Mouse (Mus musculus) induced T-regulatory cell, adult 2 months (primary cell): Measurements from ENCODE around the gene Map2k6.

ENCODE experiments used
- DNase-seq: peaks from one replicate; pipeline ENCODE4 v3.0.0-alpha.2; 2012; ENCODE audit warnings: low read depth

Map2k6 gene

GRCm38 (mm10) chr11:110484426-110484825 is 85.5 kb downstream of the Map2k6 start:
- no peak for DNase-seq

- no peak for DNase-seq
Measured at GRCm38 (mm10) chr11:110485081-110485480, 86.2 kb downstream of the Map2k6 start.

- no peak for DNase-seq
Measured at GRCm38 (mm10) chr11:110487796-110488195, 88.9 kb downstream of the Map2k6 start.

GRCm38 (mm10) chr11:110488301-110488700 is 89.4 kb downstream of the Map2k6 start:
- no peak for DNase-seq

GRCm38 (mm10) chr11:110495323-110496060 is 96.6 kb downstream of the Map2k6 start:
- DNase-seq: no peak

GRCm38 (mm10) chr11:110496061-110496446 is 97.1 kb downstream of the Map2k6 start:
- peak; percentile 62 for DNase-seq

GRCm38 (mm10) chr11:110497743-110498142 is 98.8 kb downstream of the Map2k6 start:
- no peak for DNase-seq

- peak; percentile 67 for DNase-seq
Measured at GRCm38 (mm10) chr11:110498651-110499213, 99.8 kb downstream of the Map2k6 start.

- no peak for DNase-seq
Measured at GRCm38 (mm10) chr11:110502937-110503670, 104.2 kb downstream of the Map2k6 start.

- DNase-seq: no peak
Measured at GRCm38 (mm10) chr11:110511466-110511865, 112.5 kb downstream of the Map2k6 start.

GRCm38 (mm10) chr11:110518648-110519047 is 119.7 kb downstream of the Map2k6 start:
- no peak for DNase-seq

GRCm38 (mm10) chr11:110522906-110523305 is 124.0 kb downstream of the Map2k6 start:
- no peak for DNase-seq

GRCm38 (mm10) chr11:110526156-110526555 is 127.2 kb downstream of the Map2k6 start:
- DNase-seq: no peak

GRCm38 (mm10) chr11:110531087-110531486 is 132.2 kb downstream of the Map2k6 start:
- no peak for DNase-seq

GRCm38 (mm10) chr11:110534856-110535255 is 135.9 kb downstream of the Map2k6 start:
- no peak for DNase-seq

- DNase-seq: peak; percentile 10
Measured at GRCm38 (mm10) chr11:110536533-110536932, 137.6 kb downstream of the Map2k6 start.

- DNase-seq: peak; percentile 71
Measured at GRCm38 (mm10) chr11:110537602-110538001, 138.7 kb downstream of the Map2k6 start.

GRCm38 (mm10) chr11:110538206-110538605 is 139.3 kb downstream of the Map2k6 start:
- DNase-seq: peak; percentile 2

- DNase-seq: no peak
Measured at GRCm38 (mm10) chr11:110541933-110542332, 143.0 kb downstream of the Map2k6 start.

GRCm38 (mm10) chr11:110544419-110545210 is 145.7 kb downstream of the Map2k6 start:
- DNase-seq: no peak

- DNase-seq: no peak
Measured at GRCm38 (mm10) chr11:110545416-110545815, 146.5 kb downstream of the Map2k6 start.

GRCm38 (mm10) chr11:110551471-110551967 is 152.6 kb downstream of the Map2k6 start:
- no peak for DNase-seq
